Mouse (Mus musculus): ENCODE measurements around the gene Poc1a. TPM values are rescaled to one million over a fixed set of nuclear protein-coding genes. Genes with fewer than 3 reads are reported as not detected.

Poc1a gene
- polyA plus RNA-seq, 1 experiment: 7.6 TPM

DNA sequence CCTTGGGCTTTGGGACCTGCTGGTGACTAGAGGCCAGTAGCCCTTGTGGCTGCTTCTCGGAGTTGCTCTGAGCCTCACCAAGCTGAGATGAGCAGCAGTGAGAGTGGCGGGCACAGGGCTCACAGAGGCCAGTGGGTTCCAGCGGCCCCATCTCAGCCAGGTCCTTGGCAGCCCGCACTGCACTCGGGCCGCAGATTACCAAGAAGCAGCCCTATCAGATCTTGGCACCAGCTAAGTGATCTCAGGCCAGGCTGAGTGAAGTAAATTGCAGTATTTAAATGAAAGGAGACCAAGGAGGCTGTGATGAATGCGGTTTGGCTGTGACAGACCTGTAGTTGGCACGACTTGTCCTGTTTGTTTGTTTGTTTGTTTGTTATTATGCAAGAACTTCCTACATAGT, 112.7 kb downstream of the Poc1a start:
- Histone ChIP-seq H3K36me3 (ENCODE audit: control insufficient read depth, insufficient read depth) (no peaks in the 10 kb centered on the region), H3K4me2 (ENCODE audit: low read depth) (no peak overlapping the region), H3K4me3 (no peak overlapping the region), H3K27me3 (ENCODE audit: control insufficient read depth, insufficient read depth, insufficient read length) (no peaks in the 10 kb centered on the region), H3K79me2 (ENCODE audit: control insufficient read depth, insufficient read depth) (no peaks in the 10 kb centered on the region), H3ac (ENCODE audit: control insufficient read depth, insufficient read length) (no peak overlapping the region)
- TF ChIP-seq REST (IDR thresholded peaks at IDR 0.05; ENCODE audit: insufficient read depth, insufficient read length): no peak
- no peak for TF ChIP-seq POLR2AphosphoS2 (IDR thresholded peaks at IDR 0.05; ENCODE audit: insufficient read length, low read depth)
- TF ChIP-seq CEBPB (IDR thresholded peaks at IDR 0.05; ENCODE audit: insufficient read depth, poor library complexity, severe bottlenecking): no peak

GRCm38 (mm10) chr9:106394649-106395602, 114.1 kb downstream of the Poc1a start:
- H3K4me2 ChIP-seq (ENCODE audit: low read depth): no peak overlapping the region
- H3K4me3 ChIP-seq: no peak overlapping the region
- no peaks in the 10 kb centered on the region for H3K27me3 ChIP-seq (ENCODE audit: control insufficient read depth, insufficient read depth, insufficient read length)
- no peak for TF ChIP-seq POLR2A (IDR thresholded peaks at IDR 0.05; ENCODE audit: insufficient read length, low read depth)
- no peak for TF ChIP-seq REST (IDR thresholded peaks at IDR 0.05; ENCODE audit: insufficient read depth, insufficient read length)
- no peak overlapping the region for H3ac ChIP-seq (ENCODE audit: control insufficient read depth, insufficient read length)
- no peaks in the 10 kb centered on the region for H3K36me3 ChIP-seq (ENCODE audit: control insufficient read depth, insufficient read depth)
- no peaks in the 10 kb centered on the region for H3K79me2 ChIP-seq (ENCODE audit: control insufficient read depth, insufficient read depth)

GRCm38 (mm10) chr9:106397733-106398132, 116.9 kb downstream of the Poc1a start:
- Histone ChIP-seq H3K27me3 (ENCODE audit: control insufficient read depth, insufficient read depth, insufficient read length) (no peaks in the 10 kb centered on the region), H3K36me3 (ENCODE audit: control insufficient read depth, insufficient read depth) (no peaks in the 10 kb centered on the region), H3K79me2 (ENCODE audit: control insufficient read depth, insufficient read depth) (no peaks in the 10 kb centered on the region), H3K4me3 (no peak overlapping the region), H3ac (ENCODE audit: control insufficient read depth, insufficient read length) (no peak overlapping the region), H3K4me2 (ENCODE audit: low read depth) (no peak overlapping the region)
- no peak for TF ChIP-seq REST (IDR thresholded peaks at IDR 0.05; ENCODE audit: insufficient read depth, insufficient read length)
- TF ChIP-seq USF1 (IDR thresholded peaks at IDR 0.05; ENCODE audit: low read depth): no peak
- no peak for TF ChIP-seq CEBPB (IDR thresholded peaks at IDR 0.05; ENCODE audit: insufficient read depth, poor library complexity, severe bottlenecking)
- no peak for TF ChIP-seq MYOG (IDR thresholded peaks at IDR 0.05; ENCODE audit: control insufficient read depth in 1 of 3, insufficient read depth in 1 of 3, insufficient read length in 2 of 3, low read depth in 2 of 3)
- TF ChIP-seq SRF (IDR thresholded peaks at IDR 0.05; ENCODE audit: control insufficient read depth, insufficient read length, low read depth): no peak

DNA sequence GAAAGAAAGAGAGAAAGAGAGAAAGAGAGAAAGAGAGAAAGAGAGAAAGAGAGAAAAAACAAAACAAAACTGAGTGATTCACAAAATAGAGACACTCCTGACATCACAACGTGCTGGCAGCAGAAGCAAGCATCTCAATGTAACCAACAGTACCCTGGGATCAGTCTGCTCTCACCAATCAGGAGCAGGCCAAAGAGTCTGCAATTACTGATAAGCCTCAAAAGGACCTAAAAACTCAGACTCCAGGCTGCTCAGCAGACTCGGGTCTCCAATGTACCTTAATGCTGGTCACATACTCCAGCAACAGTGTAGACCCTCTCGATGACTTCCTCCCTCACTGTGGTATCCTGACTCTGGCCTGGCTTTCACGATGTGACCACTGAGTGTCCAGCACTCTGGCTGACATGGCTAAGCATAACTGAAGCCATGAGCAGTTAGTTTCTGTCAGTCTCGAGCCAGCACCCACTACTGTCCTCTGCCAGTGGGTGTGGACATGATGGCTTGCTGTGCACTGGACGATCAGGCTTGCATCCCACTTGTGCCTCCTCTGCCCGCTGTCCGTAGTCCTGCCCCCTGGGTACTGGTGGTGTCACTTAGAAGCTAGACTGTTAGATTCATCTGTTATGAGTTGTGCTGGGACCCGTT, 117.9 kb downstream of the Poc1a start:
- no peaks in the 10 kb centered on the region for H3K79me2 ChIP-seq (ENCODE audit: control insufficient read depth, insufficient read depth)
- H3K4me2 ChIP-seq (ENCODE audit: low read depth): no peak overlapping the region
- TF ChIP-seq REST (IDR thresholded peaks at IDR 0.05; ENCODE audit: insufficient read depth, insufficient read length): peak; percentile 45
- TF ChIP-seq MYOD1 (IDR thresholded peaks at IDR 0.05; ENCODE audit: control insufficient read depth in 1 of 3, insufficient read length in 2 of 3, low read depth in 2 of 3): no peak
- no peak for TF ChIP-seq TCF3 (IDR thresholded peaks at IDR 0.05; ENCODE audit: insufficient read length, low read depth)
- no peak overlapping the region for H3K4me3 ChIP-seq
- H3ac ChIP-seq (ENCODE audit: control insufficient read depth, insufficient read length): no peak overlapping the region
- no peaks in the 10 kb centered on the region for H3K27me3 ChIP-seq (ENCODE audit: control insufficient read depth, insufficient read depth, insufficient read length)
- no peaks in the 10 kb centered on the region for H3K36me3 ChIP-seq (ENCODE audit: control insufficient read depth, insufficient read depth)

GRCm38 (mm10) chr9:106399808-106400207, 118.9 kb downstream of the Poc1a start:
- no peak overlapping the region for H3K4me2 ChIP-seq (ENCODE audit: low read depth)
- no peaks in the 10 kb centered on the region for H3K36me3 ChIP-seq (ENCODE audit: control insufficient read depth, insufficient read depth)
- no peaks in the 10 kb centered on the region for H3K27me3 ChIP-seq (ENCODE audit: control insufficient read depth, insufficient read depth, insufficient read length)
- H3K79me2 ChIP-seq (ENCODE audit: control insufficient read depth, insufficient read depth): no peaks in the 10 kb centered on the region
- H3K4me3 ChIP-seq: no peak overlapping the region
- TF ChIP-seq USF1 (IDR thresholded peaks at IDR 0.05; ENCODE audit: low read depth): no peak
- TF ChIP-seq TCF3 (IDR thresholded peaks at IDR 0.05; ENCODE audit: insufficient read length, low read depth): no peak
- no peak for TF ChIP-seq TCF12 (IDR thresholded peaks at IDR 0.05; ENCODE audit: insufficient read depth, poor library complexity, severe bottlenecking)
- TF ChIP-seq MAX (IDR thresholded peaks at IDR 0.05; ENCODE audit: low read depth): no peak
- TF ChIP-seq E2F4 (IDR thresholded peaks at IDR 0.05; ENCODE audit: insufficient read depth): no peak
- no peak for TF ChIP-seq REST (IDR thresholded peaks at IDR 0.05; ENCODE audit: insufficient read depth, insufficient read length)
- TF ChIP-seq MYOG (IDR thresholded peaks at IDR 0.05; ENCODE audit: control insufficient read depth in 1 of 3, insufficient read depth in 1 of 3, insufficient read length in 2 of 3, low read depth in 2 of 3): no peak
- H3ac ChIP-seq (ENCODE audit: control insufficient read depth, insufficient read length): no peak overlapping the region

Other genes starting within 250 kb of the Poc1a start
- gene Col6a4, start 184.3 kb upstream of the Poc1a start, polyA plus RNA-seq (2012; fragmentation: generic; extraction: Trizol): 0.01 TPM
- gene Glyctk, start 122.9 kb upstream of the Poc1a start, polyA plus RNA-seq (2012; fragmentation: generic; extraction: Trizol): 1.1 TPM
- gene Wdr82, start 110.1 kb upstream of the Poc1a start, polyA plus RNA-seq (2012; fragmentation: generic; extraction: Trizol): 29.5 TPM
- 20.2 TPM for gene Ppm1m, start 81.3 kb upstream of the Poc1a start, polyA plus RNA-seq (2012; fragmentation: generic; extraction: Trizol)
- gene Twf2, start 78.0 kb upstream of the Poc1a start, polyA plus RNA-seq (2012; fragmentation: generic; extraction: Trizol): 103 TPM
- not detected for gene Tlr9, start 58.5 kb upstream of the Poc1a start, polyA plus RNA-seq (2012; fragmentation: generic; extraction: Trizol)
- gene Alas1, start 32.4 kb upstream of the Poc1a start, polyA plus RNA-seq (2012; fragmentation: generic; extraction: Trizol): 98.1 TPM
- gene Dusp7, start 87.6 kb downstream of the Poc1a start, polyA plus RNA-seq (2012; fragmentation: generic; extraction: Trizol): 8.9 TPM
- gene Rpl29, start 148.4 kb downstream of the Poc1a start, polyA plus RNA-seq (2012; fragmentation: generic; extraction: Trizol): 45.1 TPM
- gene Acy1, start 157.3 kb downstream of the Poc1a start, polyA plus RNA-seq (2012; fragmentation: generic; extraction: Trizol): 18.1 TPM
- gene Abhd14b, start 166.4 kb downstream of the Poc1a start, polyA plus RNA-seq (2012; fragmentation: generic; extraction: Trizol): 4.2 TPM
- 19.2 TPM for gene Abhd14a, start 166.6 kb downstream of the Poc1a start, polyA plus RNA-seq (2012; fragmentation: generic; extraction: Trizol)
- gene Pcbp4, start 172.2 kb downstream of the Poc1a start, polyA plus RNA-seq (2012; fragmentation: generic; extraction: Trizol): 274 TPM
- gene Gpr62, start 184.9 kb downstream of the Poc1a start, polyA plus RNA-seq (2012; fragmentation: generic; extraction: Trizol): 0.46 TPM
- gene Rrp9, start 194.9 kb downstream of the Poc1a start, polyA plus RNA-seq (2012; fragmentation: generic; extraction: Trizol): 69.4 TPM
- gene Parp3, start 195.9 kb downstream of the Poc1a start, polyA plus RNA-seq (2012; fragmentation: generic; extraction: Trizol): 66.1 TPM
- gene Iqcf1, start 218.9 kb downstream of the Poc1a start, polyA plus RNA-seq (2012; fragmentation: generic; extraction: Trizol): not detected
- 0.12 TPM for gene Iqcf5, start 233.5 kb downstream of the Poc1a start, polyA plus RNA-seq (2012; fragmentation: generic; extraction: Trizol)

Measured in myocyte (in vitro differentiated cells).